Mouse (Mus musculus) layer of hippocampus, postnatal 36 days (tissue): ENCODE data around the gene BC035044. TPM values are rescaled to one million over a fixed set of nuclear protein-coding genes. Genes with fewer than 3 reads are reported as not detected.
"Not testable (repeated sequence)": the region's sequence is repeated elsewhere in the genome, so short reads cannot be mapped to it uniquely, and the experiment has no call there.

Experiments
- DNase-seq, 2 experiments: peaks; one replicate each; pipeline ENCODE4 v3.0.0; 2022
- total RNA-seq, 2 experiments: library from RNA; stranded (reverse); gene quantifications; 2 replicates each; pipeline ENCODE4 v1.2.3; 2021

The BC035044 gene
- total RNA-seq, 2 experiments from 2014 or later, result 2.1 to 2.2 TPM

GRCm38 (mm10) chr6:128850671-128851070, 40.3 kb downstream of the BC035044 start:
- DNase-seq, result no peak

- DNase-seq, result peak; percentile 11 to 23
These were observed 41.0 kb downstream of the BC035044 start for GRCm38 (mm10) chr6:128849902-128850301.

GRCm38 (mm10) chr6:128847401-128847800, 43.5 kb downstream of the BC035044 start:
- no peak for DNase-seq

- no peak for DNase-seq
These were observed 44.9 kb downstream of the BC035044 start for GRCm38 (mm10) chr6:128845998-128846542.

- peak; percentile 73 to 75 for DNase-seq
These were observed 45.5 kb downstream of the BC035044 start for GRCm38 (mm10) chr6:128845319-128845979.

- DNase-seq, result no peak
These were observed 46.3 kb downstream of the BC035044 start for GRCm38 (mm10) chr6:128844586-128845080.

GRCm38 (mm10) chr6:128844131-128844530, 46.8 kb downstream of the BC035044 start:
- DNase-seq, result peak; percentile 10 to 31

GRCm38 (mm10) chr6:128843479-128843992, 47.4 kb downstream of the BC035044 start:
- DNase-seq, result no peak

GRCm38 (mm10) chr6:128842945-128843478, 47.9 kb downstream of the BC035044 start:
- peak; percentile 93 to 94 for DNase-seq

GRCm38 (mm10) chr6:128842356-128842944, 48.5 kb downstream of the BC035044 start:
- no peak for DNase-seq

GRCm38 (mm10) chr6:128841327-128842089, 49.4 kb downstream of the BC035044 start:
- DNase-seq, result no peak

GRCm38 (mm10) chr6:128840669-128841068, 50.3 kb downstream of the BC035044 start:
- not testable (repeated sequence) for DNase-seq

GRCm38 (mm10) chr6:128839921-128840320, 51.0 kb downstream of the BC035044 start:
- DNase-seq, result no peak

- DNase-seq, result peak; percentile 58 to 69
These were observed 51.6 kb downstream of the BC035044 start for GRCm38 (mm10) chr6:128839266-128839771.

- peak; percentile 90 to 91 for DNase-seq
These were observed 52.3 kb downstream of the BC035044 start for GRCm38 (mm10) chr6:128838342-128839265.

- DNase-seq, result peak in 1 of 2 experiments; percentile 15
These were observed 53.2 kb downstream of the BC035044 start for GRCm38 (mm10) chr6:128837454-128838341.

- DNase-seq, result no peak
These were observed 54.0 kb downstream of the BC035044 start for GRCm38 (mm10) chr6:128836955-128837334.

- DNase-seq, result no peak
These were observed 54.6 kb downstream of the BC035044 start for GRCm38 (mm10) chr6:128836191-128836954.

- no peak for DNase-seq
These were observed 55.4 kb downstream of the BC035044 start for GRCm38 (mm10) chr6:128835571-128835970.
